ENCODE assay signal across 15 mouse cellular contexts in the genomic region with DNA sequence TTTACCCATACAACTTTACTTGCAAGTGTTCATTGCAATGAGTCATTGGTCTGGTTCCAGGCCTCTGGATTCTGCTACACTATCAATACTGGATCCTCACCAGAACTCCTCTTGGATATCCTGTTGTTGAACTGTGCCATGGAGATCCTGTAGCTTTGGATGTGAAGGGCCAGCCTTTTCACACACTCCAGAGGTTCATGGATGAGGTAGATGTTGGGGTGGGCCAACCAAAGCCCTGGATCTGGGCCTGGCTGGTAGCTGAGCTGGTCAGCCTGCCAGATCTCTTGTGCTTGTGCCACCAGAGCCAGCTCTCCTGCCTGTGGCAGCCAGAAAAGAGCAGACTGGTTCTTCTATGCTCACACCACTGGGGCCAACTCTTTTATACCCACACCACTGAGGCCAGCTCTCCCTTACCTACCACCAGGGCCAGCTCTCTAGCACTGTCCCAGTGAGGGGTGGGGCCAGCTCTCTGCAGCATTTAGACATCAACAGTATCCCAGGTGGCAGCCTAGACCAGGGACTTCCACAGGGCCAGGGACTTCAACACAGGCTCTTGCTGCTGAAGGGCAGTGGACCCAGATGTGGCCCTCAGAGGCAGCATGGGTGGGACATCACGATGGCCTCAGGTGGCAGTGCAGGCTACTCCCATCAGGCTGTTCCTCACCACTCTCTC. TPM values are rescaled to one million over a fixed set of nuclear protein-coding genes. Genes with fewer than 3 reads are reported as not detected.
DNase-seq lines count a peak whose midpoint lies in the region; ATAC-seq and TF ChIP-seq lines count a peak whose summit lies in the region.
"Had no signal": no experiment of that assay in that cellular context is flagged by ENCODE, and none has a peak within 500 bp of the region (broad histone marks: within the 10 kb centered on the region; RNA-seq: fewer than 3 reads in every experiment).

No protein-coding gene starts in this region.

- intact Hi-C loops in left cerebral cortex, adult 2 months (cut with DNase I): no loop called here
- intact Hi-C loops in left cerebral cortex, postnatal 14 days (cut with DNase I): no loop called here

- H3K4me2 ChIP-seq in forebrain, postnatal 0 days (ENCODE audit: low read depth): no peak overlapping the region
- no peak overlapping the region for H3K4me2 ChIP-seq in forebrain, embryonic 16.5 days (ENCODE audit: low read length)
- no peak overlapping the region for H3K4me2 ChIP-seq in embryonic facial prominence, embryonic 14.5 days (ENCODE audit: low read depth, low read length)
- H3K4me2 ChIP-seq in liver, embryonic 16.5 days (ENCODE audit: low read depth, low read length): no peak overlapping the region
- H3K4me2 ChIP-seq: forebrain, embryonic 15.5 days had no signal

- no peak overlapping the region for H3K27ac ChIP-seq in forebrain, postnatal 0 days (ENCODE audit: low read depth, low read length)
- H3K27ac ChIP-seq in forebrain, embryonic 16.5 days (ENCODE audit: low read length): no peak overlapping the region
- peak overlapping the region; percentile 16; the same call in 1 of the 2 replicates for H3K27ac ChIP-seq in left cerebral cortex, adult 2 months
- H3K27ac ChIP-seq in embryonic facial prominence, embryonic 14.5 days (replicated peaks; ENCODE audit: low read depth, low read length): no peak overlapping the region
- H3K27ac ChIP-seq in liver, embryonic 16.5 days (ENCODE audit: low read length): no peak overlapping the region
- H3K27ac ChIP-seq: forebrain, embryonic 15.5 days; layer of hippocampus, adult 2 months had no signal

- no peak for TF ChIP-seq CTCF in forebrain, postnatal 0 days (IDR thresholded peaks at IDR 0.05; ENCODE audit: low read depth)
- TF ChIP-seq CTCF in left cerebral cortex, adult 2 months (IDR thresholded peaks at IDR 0.05): no peak

- no peaks in the 10 kb centered on the region for H3K4me1 ChIP-seq in forebrain, postnatal 0 days (ENCODE audit: insufficient read depth)
- 0 out of 2 replicates have a peak, but pooled peaks cover 2% of the 10 kb centered on the region for H3K4me1 ChIP-seq in forebrain, embryonic 16.5 days (replicated peaks; ENCODE audit: control insufficient read depth, insufficient read depth, low read length)
- peaks cover 9% of the 10 kb centered on the region; the same call in 1 of the 2 replicates for H3K4me1 ChIP-seq in embryonic facial prominence, embryonic 14.5 days (ENCODE audit: control insufficient read depth, insufficient read depth, low read length)
- H3K4me1 ChIP-seq in liver, embryonic 16.5 days (ENCODE audit: control insufficient read depth, low read depth, low read length): no peaks in the 10 kb centered on the region

- no peaks in the 10 kb centered on the region for H3K9me3 ChIP-seq in forebrain, postnatal 0 days (ENCODE audit: low read length)
- H3K9me3 ChIP-seq in forebrain, embryonic 16.5 days (ENCODE audit: control insufficient read depth, low read length): no peaks in the 10 kb centered on the region
- no peaks in the 10 kb centered on the region for H3K9me3 ChIP-seq in embryonic facial prominence, embryonic 14.5 days (ENCODE audit: control insufficient read depth, low read length)
- no peaks in the 10 kb centered on the region for H3K9me3 ChIP-seq in liver, embryonic 16.5 days (replicated peaks; ENCODE audit: control insufficient read depth, low read length)
- H3K9me3 ChIP-seq: forebrain, embryonic 15.5 days had no signal

- WGBS in forebrain, postnatal 0 days: 95% methylated on average over 1 of the region's 1 CpGs
- 93% methylated on average over 1 of the region's 1 CpGs for WGBS in forebrain, embryonic 16.5 days
- WGBS in embryonic facial prominence, embryonic 14.5 days: 91% methylated on average over 1 of the region's 1 CpGs
- WGBS in liver, embryonic 16.5 days (ENCODE audit: insufficient replicate concordance): 63% methylated on average over 1 of the region's 1 CpGs

- H3K9ac ChIP-seq in forebrain, postnatal 0 days: no peak overlapping the region
- no peak overlapping the region for H3K9ac ChIP-seq in forebrain, embryonic 16.5 days (replicated peaks; ENCODE audit: low read depth, low read length)
- no peak overlapping the region for H3K9ac ChIP-seq in embryonic facial prominence, embryonic 14.5 days (ENCODE audit: low read depth, low read length)
- H3K9ac ChIP-seq in liver, embryonic 16.5 days (ENCODE audit: low read depth, low read length): no peak overlapping the region
- H3K9ac ChIP-seq: forebrain, embryonic 15.5 days had no signal

- H3K4me3 ChIP-seq in forebrain, postnatal 0 days (ENCODE audit: low read depth, low read length): no peak overlapping the region
- no peak overlapping the region for H3K4me3 ChIP-seq in forebrain, embryonic 16.5 days (replicated peaks; ENCODE audit: low read length)
- H3K4me3 ChIP-seq in left cerebral cortex, adult 2 months: no peak overlapping the region
- H3K4me3 ChIP-seq in embryonic facial prominence, embryonic 14.5 days (ENCODE audit: low read depth, low read length): no peak overlapping the region
- no peak overlapping the region for H3K4me3 ChIP-seq in liver, embryonic 16.5 days (ENCODE audit: low read depth, low read length)
- H3K4me3 ChIP-seq: forebrain, embryonic 15.5 days; layer of hippocampus, adult 2 months had no signal

- ATAC-seq in forebrain, postnatal 0 days: peak; percentile 16; the same call in 1 of the 2 replicates
- no peak for ATAC-seq in forebrain, embryonic 16.5 days
- ATAC-seq in embryonic facial prominence, embryonic 14.5 days (ENCODE audit: low read depth): 0 out of 2 replicates have a peak, but pooled peaks have one; percentile 37
- peak; percentile 41; the same call in 1 of the 2 replicates for ATAC-seq in liver, embryonic 16.5 days (ENCODE audit: low read depth)
- ATAC-seq: forebrain, embryonic 15.5 days had no signal

- H3K27me3 ChIP-seq in forebrain, postnatal 0 days (ENCODE audit: insufficient read depth, low read length): no peaks in the 10 kb centered on the region
- no peaks in the 10 kb centered on the region for H3K27me3 ChIP-seq in forebrain, embryonic 16.5 days (replicated peaks; ENCODE audit: control insufficient read depth, insufficient read depth, low read length)
- H3K27me3 ChIP-seq in embryonic facial prominence, embryonic 14.5 days (replicated peaks; ENCODE audit: control insufficient read depth, insufficient read depth, low read length): no peaks in the 10 kb centered on the region
- H3K27me3 ChIP-seq in liver, embryonic 16.5 days (ENCODE audit: control insufficient read depth, insufficient read depth, low read depth, low read length): no peaks in the 10 kb centered on the region
- H3K27me3 ChIP-seq: forebrain, embryonic 15.5 days had no signal

- H3K36me3 ChIP-seq in forebrain, postnatal 0 days (ENCODE audit: insufficient read depth): no peaks in the 10 kb centered on the region
- H3K36me3 ChIP-seq in forebrain, embryonic 16.5 days (ENCODE audit: control insufficient read depth, insufficient read depth): no peaks in the 10 kb centered on the region; the same call in 1 of the 2 replicates
- H3K36me3 ChIP-seq in embryonic facial prominence, embryonic 14.5 days (ENCODE audit: control insufficient read depth, insufficient read depth, low read length): 0 out of 2 replicates have a peak, but pooled peaks cover 2% of the 10 kb centered on the region
- no peaks in the 10 kb centered on the region for H3K36me3 ChIP-seq in liver, embryonic 16.5 days (ENCODE audit: control insufficient read depth, insufficient read depth)

- no peak for DNase-seq in forebrain, postnatal 0 days
- no peak for DNase-seq in left cerebral cortex, adult 2 months (ENCODE audit: extremely low spot score in 1 of 2, low spot score in 2 of 2)
- no peak for DNase-seq in left cerebral cortex, postnatal 14 days (ENCODE audit: low spot score in 2 of 2)
- no peak for DNase-seq in embryonic facial prominence, embryonic 14.5 days (ENCODE audit: low spot score)
- DNase-seq in thymus, postnatal 10 days (ENCODE audit: low spot score in 2 of 2): no peak
- DNase-seq: gastrocnemius, postnatal 25 days; kidney, adult 8-10 months; left cerebral cortex, postnatal 4 days; lung, postnatal 14 days had no signal

RNA-seq across cellular contexts. Expression of a gene that starts 24.2 kb away (rescaled TPM):
- 36.2 and 42.2 TPM in 2 replicates for total RNA-seq in forebrain, postnatal 0 days (2014; rRNA removed)
- polyA plus RNA-seq in forebrain, postnatal 0 days (2015; fragmentation: Nextera tagmentation; extraction: Ambion mirVana): 5.1 and 10.3 TPM in 2 replicates
- 14.2 and 15.2 TPM in 2 replicates for polyA plus RNA-seq in forebrain, embryonic 16.5 days (2015; fragmentation: Nextera tagmentation; extraction: Ambion mirVana)
- 10 to 100 TPM; 67.8 to 73.1 TPM for total RNA-seq in left cerebral cortex, adult 2 months (2021)
- 10 to 100 TPM; 52.9 to 59.1 TPM for total RNA-seq in left cerebral cortex, postnatal 14 days (2021)
- polyA plus RNA-seq in embryonic facial prominence, embryonic 14.5 days (2014; fragmentation: Nextera tagmentation; extraction: Ambion mirVana): 4.8 and 5.7 TPM in 2 replicates
- 4.5 TPM in 2 replicates for polyA plus RNA-seq in liver, embryonic 16.5 days (2015; fragmentation: Nextera tagmentation; extraction: Ambion mirVana)

RNA-seq across cellular contexts. Expression of a gene that starts 52.7 kb away (rescaled TPM):
- not detected in 2 replicates for total RNA-seq in forebrain, postnatal 0 days (2014; rRNA removed)
- polyA plus RNA-seq in forebrain, postnatal 0 days (2015; fragmentation: Nextera tagmentation; extraction: Ambion mirVana): not detected in 2 replicates
- polyA plus RNA-seq in forebrain, embryonic 16.5 days (2015; fragmentation: Nextera tagmentation; extraction: Ambion mirVana): not detected in 2 replicates
- total RNA-seq in left cerebral cortex, adult 2 months (2021): not detected
- not detected for total RNA-seq in left cerebral cortex, postnatal 14 days (2021)
- polyA plus RNA-seq in embryonic facial prominence, embryonic 14.5 days (2014; fragmentation: Nextera tagmentation; extraction: Ambion mirVana): not detected in 2 replicates
- polyA plus RNA-seq in liver, embryonic 16.5 days (2015; fragmentation: Nextera tagmentation; extraction: Ambion mirVana): not detected in 2 replicates
- total RNA-seq: gastrocnemius, postnatal 25 days; layer of hippocampus, adult 2 months; left cerebral cortex, postnatal 4 days had no signal
- polyA plus RNA-seq: forebrain, embryonic 15.5 days; heart, postnatal 0 days; stomach, embryonic 16.5 days had no signal
